Mouse (Mus musculus) lung, postnatal 14 days (tissue): ENCODE measurements around the gene Trarg1.
A peak's percentile ranks its signal among the peaks of the same experiment; 100 is the strongest.
"Not testable (repeated sequence)": the region's sequence is repeated elsewhere in the genome, so short reads cannot be mapped to it uniquely, and the experiment has no call there.

Source experiments
- DNase-seq: peaks from one replicate; pipeline ENCODE4 v3.0.0; 2021

Trarg1 gene

DNA sequence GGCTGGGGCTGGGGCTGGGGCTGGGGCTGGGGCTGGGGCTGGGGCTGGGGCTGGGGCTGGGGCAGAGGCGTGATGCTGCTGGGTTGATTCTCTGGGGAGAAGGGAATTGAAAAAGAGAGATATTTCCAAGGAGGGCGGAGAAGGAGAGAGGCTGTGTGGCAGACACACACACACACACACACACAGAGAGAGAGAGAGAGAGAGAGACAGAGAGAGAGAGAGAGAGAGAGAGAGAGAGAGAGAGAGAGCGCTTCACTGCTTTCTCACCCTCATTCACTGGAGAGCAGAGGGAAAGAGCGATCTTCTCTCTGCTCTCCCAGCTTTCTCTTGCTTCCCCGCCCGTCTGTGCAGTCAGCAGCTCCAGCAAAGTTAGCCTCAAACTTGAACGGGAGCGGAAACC is at the start of gene Trarg1:
Trarg1 (plus strand) TSS at position 301 of the 400 bp plus-strand sequence.
- DNase-seq, result not testable (repeated sequence)

DNA sequence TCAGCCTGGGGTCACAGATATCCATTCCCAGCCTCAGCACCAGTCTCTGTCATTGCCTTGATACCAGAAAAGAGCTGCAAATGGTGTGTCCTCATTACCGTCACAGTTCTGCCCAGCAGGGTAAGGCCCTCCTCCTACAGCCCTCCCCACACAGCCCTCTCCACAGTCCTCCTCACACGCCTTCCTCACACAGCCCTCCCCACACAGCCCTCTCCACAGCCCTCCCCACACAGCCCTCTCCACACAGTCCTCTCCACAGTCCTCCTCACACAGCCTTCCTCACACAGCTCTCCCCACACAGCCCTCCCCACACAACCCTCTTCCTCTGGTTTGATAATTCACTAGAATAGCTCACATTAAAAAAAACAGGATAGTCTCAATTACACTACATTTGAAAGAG is 49.6 kb upstream of the Trarg1 start:
- DNase-seq, result no peak

DNA sequence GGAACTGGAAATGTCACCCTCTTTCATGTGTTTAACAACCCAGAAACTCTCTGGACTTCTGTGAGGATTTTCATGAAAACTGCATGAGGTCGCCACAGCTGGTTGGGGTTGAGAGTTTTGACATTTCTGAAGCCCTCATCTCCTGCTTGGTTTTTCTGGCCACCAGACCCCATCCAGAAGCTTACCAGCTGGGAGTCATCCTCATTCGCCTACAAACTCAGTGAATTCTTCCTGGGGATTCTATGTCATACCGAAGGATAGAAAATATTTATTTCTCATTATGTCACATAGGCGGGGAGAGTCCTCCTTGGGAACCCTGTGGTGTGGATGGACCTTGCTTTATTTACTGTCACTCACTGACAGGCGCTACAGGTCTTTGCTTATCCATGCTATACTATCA is 49.1 kb upstream of the Trarg1 start:
- DNase-seq, result peak; percentile 44

GRCm38 (mm10) chr11:76639269-76639985 is 40.2 kb upstream of the Trarg1 start:
- no peak for DNase-seq

- no peak for DNase-seq
Measured at GRCm38 (mm10) chr11:76640231-76640630, 39.4 kb upstream of the Trarg1 start.

DNA sequence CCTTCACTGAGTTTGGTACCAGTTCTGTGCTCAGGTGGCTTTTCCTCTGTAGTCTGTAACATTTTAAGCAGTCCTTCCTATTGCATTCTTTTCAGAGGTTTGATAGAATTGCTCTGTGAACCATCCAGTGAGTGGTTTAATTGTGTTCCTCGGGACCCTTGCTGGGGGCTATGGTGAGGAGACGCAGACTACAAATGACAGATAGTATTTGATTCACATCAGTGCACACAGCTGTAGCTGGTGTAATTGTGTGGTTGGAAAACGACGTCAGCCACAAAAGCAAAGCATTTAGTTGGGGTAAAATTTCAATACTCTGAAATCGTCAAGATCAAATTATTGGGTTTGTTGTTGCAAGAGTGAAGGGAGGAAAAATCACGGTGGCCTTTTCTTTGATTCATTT is 35.4 kb upstream of the Trarg1 start:
- DNase-seq, result no peak

DNA sequence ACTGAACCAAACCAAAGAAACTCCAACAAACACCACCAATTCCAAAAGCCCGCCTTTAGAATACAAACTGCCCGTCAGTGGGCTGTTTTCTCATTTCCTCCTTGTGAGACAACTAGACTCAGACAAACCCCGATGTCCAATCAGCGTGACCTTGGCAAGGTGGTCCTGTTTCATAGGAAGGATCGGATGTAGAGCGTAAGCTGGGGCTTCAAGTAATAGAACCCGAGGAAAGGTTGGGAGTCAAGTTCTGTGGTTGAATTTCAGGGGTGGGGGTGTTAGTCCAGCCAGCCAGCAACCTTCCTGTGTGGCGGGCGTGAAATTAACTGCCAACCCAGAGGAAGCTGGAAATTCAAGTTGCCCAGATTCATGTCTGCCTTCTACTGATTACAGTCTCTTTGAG is 34.6 kb upstream of the Trarg1 start:
- no peak for DNase-seq

DNA sequence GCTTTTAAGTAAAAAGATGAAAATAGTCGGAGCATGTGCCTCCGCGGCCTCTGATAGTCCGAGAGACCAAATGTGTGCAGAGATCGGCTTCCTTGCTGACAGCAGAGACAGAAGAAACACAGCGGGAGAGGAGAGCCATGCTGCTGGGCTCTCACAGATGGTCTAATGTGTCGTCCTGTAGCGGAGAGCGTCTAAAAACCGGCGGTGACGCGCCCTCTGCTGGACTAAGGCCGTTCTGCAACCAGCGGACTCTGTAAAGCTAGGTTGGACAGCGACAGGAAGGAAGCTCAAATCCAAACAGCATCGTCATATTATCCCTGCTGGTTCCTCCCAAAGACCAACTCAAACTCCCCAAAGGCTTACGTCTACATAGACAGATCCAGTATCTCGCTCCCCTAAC is 33.7 kb upstream of the Trarg1 start:
- DNase-seq, result peak; percentile 94

- DNase-seq, result no peak
Measured at GRCm38 (mm10) chr11:76647062-76647461, 32.5 kb upstream of the Trarg1 start.

DNA sequence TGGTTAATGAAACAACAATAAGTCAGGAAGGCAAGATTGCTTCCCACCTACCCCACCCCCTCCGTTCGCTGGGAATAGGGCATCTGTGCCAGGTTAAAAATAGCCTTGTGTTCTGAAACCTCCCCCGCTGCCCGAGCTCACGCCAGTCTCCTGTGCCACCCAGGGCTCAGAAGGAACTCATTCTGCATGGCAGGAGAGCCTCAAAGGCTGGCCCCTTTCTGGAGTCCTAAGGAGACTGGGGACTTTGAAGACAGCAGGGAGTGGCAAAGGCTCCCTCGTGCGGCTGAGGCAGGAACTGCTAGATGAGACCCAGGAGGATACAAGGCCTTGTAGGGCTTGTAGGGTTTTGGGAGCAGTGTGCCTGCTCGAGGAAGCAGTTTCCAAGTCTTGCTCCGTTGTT is 32.1 kb upstream of the Trarg1 start:
- DNase-seq, result peak; percentile 78

DNA sequence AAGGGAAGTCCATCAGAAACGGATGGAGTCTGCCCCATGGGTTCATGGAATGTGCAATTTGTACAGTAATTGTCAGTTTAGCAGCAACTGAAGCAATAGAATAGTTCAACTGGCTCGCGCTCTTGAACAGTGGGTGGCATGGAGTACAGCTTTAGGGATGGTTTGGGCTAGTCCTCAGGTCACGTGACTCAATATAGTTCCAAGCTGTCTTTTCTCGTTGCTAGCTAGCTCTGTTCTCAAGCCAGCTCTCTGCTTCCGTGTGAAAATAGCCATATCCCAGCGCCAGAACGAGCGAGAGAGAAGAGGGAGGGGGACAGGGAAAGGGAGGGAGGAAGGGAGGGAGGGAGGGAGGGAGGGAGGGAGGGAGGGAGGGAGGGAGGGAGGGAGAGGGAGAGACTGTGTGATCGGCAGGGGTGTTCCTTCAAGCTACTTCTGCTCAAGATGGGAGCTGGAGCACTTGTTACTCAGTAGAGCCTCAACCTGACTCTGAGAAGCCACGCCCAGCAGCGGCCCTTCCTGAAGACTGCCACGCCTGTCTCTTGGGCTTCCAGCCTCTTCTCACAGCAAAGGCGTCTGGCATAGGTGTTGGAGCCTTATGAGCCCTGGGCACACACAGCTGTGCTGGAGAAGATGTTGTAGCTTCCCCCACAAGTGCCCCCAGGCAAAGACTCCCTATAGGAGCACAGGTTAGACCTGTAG is 28.6 kb upstream of the Trarg1 start:
- DNase-seq, result no peak

GRCm38 (mm10) chr11:76652838-76653334 is 26.7 kb upstream of the Trarg1 start:
- DNase-seq, result no peak

GRCm38 (mm10) chr11:76655106-76655505 is 24.5 kb upstream of the Trarg1 start:
- DNase-seq, result peak; percentile 66

DNA sequence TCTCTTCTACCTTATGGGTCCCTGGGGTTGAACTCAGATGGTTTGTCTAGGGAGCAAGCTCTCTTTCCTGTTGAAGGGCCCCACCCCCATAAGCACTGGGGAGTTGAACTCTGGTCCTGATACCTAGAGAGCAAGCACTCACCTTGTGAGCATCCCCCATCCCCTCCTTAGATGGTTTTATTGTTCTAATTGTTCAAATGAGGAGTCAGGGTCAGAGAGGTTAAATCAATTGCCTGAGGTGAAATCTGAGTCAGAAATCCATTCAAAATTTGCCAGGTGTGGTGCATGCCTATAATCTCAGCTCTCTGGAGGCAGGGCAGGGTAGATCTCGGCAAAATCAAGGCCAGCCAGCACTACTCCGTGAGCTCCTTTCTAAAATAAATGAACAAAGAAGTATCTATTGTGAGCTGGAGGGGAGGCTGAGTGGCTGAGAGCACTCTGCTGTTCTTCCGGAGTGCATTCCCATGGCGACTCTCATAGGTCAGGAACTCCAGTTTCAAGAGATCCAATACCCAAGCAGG is 22.1 kb upstream of the Trarg1 start:
- no peak for DNase-seq

- DNase-seq, result no peak
Measured at GRCm38 (mm10) chr11:76659138-76659930, 20.3 kb upstream of the Trarg1 start.

- no peak for DNase-seq
Measured at GRCm38 (mm10) chr11:76661790-76662468, 17.7 kb upstream of the Trarg1 start.

- DNase-seq, result no peak
Measured at GRCm38 (mm10) chr11:76666002-76666649, 13.5 kb upstream of the Trarg1 start.

DNA sequence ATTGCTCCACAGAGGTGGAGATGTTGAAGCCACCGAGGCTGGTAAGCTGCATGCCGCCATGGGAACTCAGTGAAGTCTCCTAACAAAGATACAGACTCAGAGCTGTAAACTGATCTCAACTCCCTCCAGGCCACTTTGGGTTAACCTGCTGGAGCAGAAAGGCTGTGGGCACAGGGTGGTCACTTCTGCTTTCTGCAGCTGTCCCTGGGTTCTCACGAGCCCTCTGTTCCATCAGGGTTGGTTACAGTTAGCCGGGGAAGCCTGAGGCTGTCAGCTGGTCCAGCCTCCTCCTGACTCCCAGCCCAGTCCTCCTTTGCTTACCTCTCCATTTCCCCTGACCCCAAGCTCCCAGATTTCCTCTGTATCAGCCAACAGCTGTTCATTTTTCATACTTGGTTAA is 11.8 kb upstream of the Trarg1 start:
- no peak for DNase-seq

DNA sequence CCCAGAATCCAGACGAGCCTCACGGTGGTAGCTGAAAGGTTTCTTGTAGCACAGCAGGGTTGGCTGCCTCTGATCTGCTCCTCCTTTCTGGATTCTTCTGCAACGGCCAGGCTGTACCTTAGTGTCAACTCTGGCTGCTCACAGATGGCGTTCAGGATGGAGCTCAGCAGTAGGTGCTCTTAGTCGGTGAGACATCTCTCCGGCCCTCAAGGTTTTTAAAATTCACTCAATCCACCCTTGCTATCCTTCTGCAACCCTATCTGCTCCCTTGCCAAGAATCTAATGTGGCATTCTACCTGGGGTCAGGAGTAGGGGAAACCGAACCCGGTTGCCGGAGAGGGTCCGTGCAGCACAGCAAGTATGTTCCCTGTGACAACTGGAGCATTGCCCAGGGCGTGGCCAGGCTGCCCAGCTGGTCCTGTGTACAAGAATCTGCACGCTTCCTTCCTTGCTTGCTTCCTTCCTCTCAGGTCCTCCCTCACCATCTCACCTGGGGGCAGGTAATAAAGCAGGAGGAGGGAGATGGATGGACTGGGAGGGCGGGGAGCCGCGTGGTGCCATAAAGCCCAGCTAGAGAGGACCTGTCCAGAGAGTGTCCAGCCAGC is 7.6 kb upstream of the Trarg1 start, which contains the start of gene Bhlha9:
Bhlha9 (plus strand) TSS at position 600 of the 605 bp plus-strand sequence.
- no peak for DNase-seq

GRCm38 (mm10) chr11:76672561-76673384 is 6.8 kb upstream of the Trarg1 start:
- DNase-seq, result no peak

GRCm38 (mm10) chr11:76674199-76674598 is 5.4 kb upstream of the Trarg1 start:
- DNase-seq, result no peak
